10 mouse cellular contexts compared by ENCODE assay signal in genomic region chr19:53080921-53081320, GRCm38 (mm10). TPM values are rescaled to one million over a fixed set of nuclear protein-coding genes. Genes with fewer than 3 reads are reported as not detected.
A peak's percentile ranks its signal among the peaks of the same experiment; 100 is the strongest.
DNase-seq lines count a peak whose midpoint lies in the region; ATAC-seq and TF ChIP-seq lines count a peak whose summit lies in the region.
"Had no signal": no experiment of that assay in that cellular context is flagged by ENCODE, and none has a peak within 500 bp of the region (broad histone marks: within the 10 kb centered on the region; RNA-seq: fewer than 3 reads in every experiment).

No protein-coding gene starts in this region.

- H3K9me3 ChIP-seq in forebrain, embryonic 10.5 days, result no peaks in the 10 kb centered on the region
- H3K9me3 ChIP-seq in forebrain, embryonic 14.5 days (replicated peaks; ENCODE audit: control insufficient read depth, low read length), result no peaks in the 10 kb centered on the region
- peaks cover 6% of the 10 kb centered on the region; the same call in 1 of the 2 replicates for H3K9me3 ChIP-seq in intestine, embryonic 14.5 days (ENCODE audit: control insufficient read depth, low read length)
- H3K9me3 ChIP-seq in limb, embryonic 11.5 days (ENCODE audit: control insufficient read depth, low read length), result no peaks in the 10 kb centered on the region
- H3K9me3 ChIP-seq: neural tube, embryonic 12.5 days had no signal

- TF ChIP-seq POLR2A in cerebellum, adult 2 months (IDR thresholded peaks at IDR 0.05; ENCODE audit: borderline replicate concordance, insufficient read depth, low read length), result no peak

- no peak overlapping the region for H3K4me2 ChIP-seq in forebrain, embryonic 14.5 days (ENCODE audit: low read length)
- H3K4me2 ChIP-seq in intestine, embryonic 14.5 days (ENCODE audit: low read length), result peak overlapping the region; percentile 9
- H3K4me2 ChIP-seq in limb, embryonic 11.5 days (ENCODE audit: low read depth, severe bottlenecking), result no peak overlapping the region; the same call in 1 of the 2 replicates
- H3K4me2 ChIP-seq: neural tube, embryonic 12.5 days had no signal

- no peaks in the 10 kb centered on the region for H3K27me3 ChIP-seq in forebrain, embryonic 10.5 days (ENCODE audit: poor library complexity, severe bottlenecking)
- no peaks in the 10 kb centered on the region for H3K27me3 ChIP-seq in forebrain, embryonic 14.5 days (replicated peaks; ENCODE audit: control insufficient read depth, insufficient read depth, low read length)
- H3K27me3 ChIP-seq in cerebellum, adult 2 months (ENCODE audit: control insufficient read depth, insufficient read depth, low read length), result no peaks in the 10 kb centered on the region
- no peaks in the 10 kb centered on the region for H3K27me3 ChIP-seq in intestine, embryonic 14.5 days (replicated peaks; ENCODE audit: control insufficient read depth, insufficient read depth, low read length)
- no peaks in the 10 kb centered on the region for H3K27me3 ChIP-seq in limb, embryonic 11.5 days (ENCODE audit: control insufficient read depth, insufficient read depth, low read length)
- H3K27me3 ChIP-seq: neural tube, embryonic 12.5 days had no signal

- H3K9ac ChIP-seq in forebrain, embryonic 14.5 days (ENCODE audit: low read length), result no peak overlapping the region
- H3K9ac ChIP-seq in intestine, embryonic 14.5 days (ENCODE audit: low read length), result no peak overlapping the region
- no peak overlapping the region for H3K9ac ChIP-seq in limb, embryonic 11.5 days (ENCODE audit: low read length)
- H3K9ac ChIP-seq: neural tube, embryonic 12.5 days had no signal

- H3K36me3 ChIP-seq in forebrain, embryonic 10.5 days (replicated peaks), result no peaks in the 10 kb centered on the region
- no peaks in the 10 kb centered on the region for H3K36me3 ChIP-seq in forebrain, embryonic 14.5 days (ENCODE audit: control insufficient read depth, insufficient read depth, low read length)
- no peaks in the 10 kb centered on the region for H3K36me3 ChIP-seq in intestine, embryonic 14.5 days (ENCODE audit: control insufficient read depth, insufficient read depth, low read length)
- no peaks in the 10 kb centered on the region for H3K36me3 ChIP-seq in limb, embryonic 11.5 days (ENCODE audit: control insufficient read depth, insufficient read depth, low read length)
- H3K36me3 ChIP-seq: neural tube, embryonic 12.5 days had no signal

- DNase-seq in forebrain, embryonic 10.5 days (ENCODE audit: extremely low spot score, low spot score), result no peak
- no peak for DNase-seq in forebrain, embryonic 14.5 days (ENCODE audit: low spot score)
- peak; percentile 76 to 84 for DNase-seq in cerebellum, adult 2 months
- peak; percentile 62 for DNase-seq in intestine, embryonic 14.5 days (ENCODE audit: low spot score)
- DNase-seq in limb, embryonic 11.5 days (ENCODE audit: low spot score), result peak; percentile 81
- DNase-seq in spleen, adult 18-20 months, result no peak
- DNase-seq in thymus, postnatal 10 days (ENCODE audit: low spot score in 2 of 2), result no peak
- DNase-seq in urinary bladder, adult 2 months (ENCODE audit: low spot score), result no peak
- DNase-seq: B cell, adult 2 months had no signal

- no peak overlapping the region for H3K4me3 ChIP-seq in forebrain, embryonic 10.5 days
- no peak overlapping the region for H3K4me3 ChIP-seq in forebrain, embryonic 14.5 days (ENCODE audit: low read depth, low read length)
- no peak overlapping the region for H3K4me3 ChIP-seq in cerebellum, adult 2 months (replicated peaks; ENCODE audit: insufficient read depth, low read depth, low read length)
- H3K4me3 ChIP-seq in intestine, embryonic 14.5 days (ENCODE audit: low read depth, low read length), result no peak overlapping the region
- H3K4me3 ChIP-seq in limb, embryonic 11.5 days (ENCODE audit: low read depth, low read length), result no peak overlapping the region
- H3K4me3 ChIP-seq: neural tube, embryonic 12.5 days had no signal

- H3K27ac ChIP-seq in forebrain, embryonic 10.5 days, result peak overlapping the region; percentile 48; the same call in 1 of the 2 replicates
- no peak overlapping the region for H3K27ac ChIP-seq in forebrain, embryonic 14.5 days (ENCODE audit: low read depth, low read length)
- H3K27ac ChIP-seq in cerebellum, adult 2 months (ENCODE audit: insufficient read depth, low read length), result 0 out of 2 replicates have a peak overlapping the region, but pooled peaks have one; percentile 1
- peak overlapping the region; percentile 75 for H3K27ac ChIP-seq in intestine, embryonic 14.5 days (ENCODE audit: low read depth)
- H3K27ac ChIP-seq in limb, embryonic 11.5 days (replicated peaks; ENCODE audit: low read depth, low read length), result peak overlapping the region; percentile 91; the same call in 1 of the 2 replicates
- H3K27ac ChIP-seq: neural tube, embryonic 12.5 days had no signal

- 33% methylated on average over 6 of the region's 6 CpGs for WGBS in forebrain, embryonic 10.5 days
- WGBS in forebrain, embryonic 14.5 days, result 39% methylated on average over 6 of the region's 6 CpGs
- WGBS in cerebellum, adult 2 months, result 14% methylated on average over 6 of the region's 6 CpGs
- WGBS in intestine, embryonic 14.5 days, result 12% methylated on average over 6 of the region's 6 CpGs
- WGBS in limb, embryonic 11.5 days, result 4% methylated on average over 6 of the region's 6 CpGs

- H3K4me1 ChIP-seq in forebrain, embryonic 10.5 days, result peaks cover 30% of the 10 kb centered on the region
- no peaks in the 10 kb centered on the region for H3K4me1 ChIP-seq in forebrain, embryonic 14.5 days (ENCODE audit: control insufficient read depth, insufficient read depth, low read length)
- H3K4me1 ChIP-seq in cerebellum, adult 2 months (ENCODE audit: control insufficient read depth, insufficient read depth, low read length), result peaks cover 30% of the 10 kb centered on the region
- peaks cover 21% of the 10 kb centered on the region for H3K4me1 ChIP-seq in intestine, embryonic 14.5 days (replicated peaks; ENCODE audit: control insufficient read depth, insufficient read depth, low read length)
- H3K4me1 ChIP-seq in limb, embryonic 11.5 days (ENCODE audit: control insufficient read depth, insufficient read depth, low read length), result peaks cover 28% of the 10 kb centered on the region

- no peak for TF ChIP-seq CTCF in cerebellum, adult 2 months (IDR thresholded peaks at IDR 0.05; ENCODE audit: borderline replicate concordance, insufficient read depth, low read depth, low read length)

- ATAC-seq in forebrain, embryonic 14.5 days, result no peak
- ATAC-seq in intestine, embryonic 14.5 days (replicated peaks; ENCODE audit: low FRiP score, low TSS enrichment, low read depth), result peak; percentile 54
- peak; percentile 91 for ATAC-seq in limb, embryonic 11.5 days (ENCODE audit: insufficient number of reproducible peaks, low FRiP score, low TSS enrichment, low read depth)

RNA-seq across cellular contexts. Expression of gene Xpnpep1, which starts 40.9 kb away (rescaled TPM):
- 156 TPM in 2 replicates for polyA plus RNA-seq in forebrain, embryonic 10.5 days (2016; fragmentation: Nextera tagmentation; extraction: Ambion mirVana)
- 155 and 158 TPM in 2 replicates for polyA plus RNA-seq in forebrain, embryonic 14.5 days (2014; fragmentation: Nextera tagmentation; extraction: Ambion mirVana)
- 58.8 and 60.5 TPM in 2 replicates for polyA plus RNA-seq in cerebellum, adult 2 months (2012; rRNA removed)
- 185 and 189 TPM in 2 replicates for polyA plus RNA-seq in intestine, embryonic 14.5 days (2014; fragmentation: Nextera tagmentation; extraction: Ambion mirVana)
- polyA plus RNA-seq in limb, embryonic 11.5 days (2014; fragmentation: Nextera tagmentation; extraction: Ambion mirVana), result 166 and 173 TPM in 2 replicates
- 58.0 and 68.6 TPM in 2 replicates for polyA plus RNA-seq in urinary bladder, adult 2 months (2012; rRNA removed)

RNA-seq across cellular contexts. Expression of gene Add3, which starts 59.3 kb away (rescaled TPM):
- polyA plus RNA-seq in forebrain, embryonic 10.5 days (2016; fragmentation: Nextera tagmentation; extraction: Ambion mirVana), result 55.4 and 59.3 TPM in 2 replicates
- polyA plus RNA-seq in forebrain, embryonic 14.5 days (2014; fragmentation: Nextera tagmentation; extraction: Ambion mirVana), result 25.2 and 32.6 TPM in 2 replicates
- polyA plus RNA-seq in cerebellum, adult 2 months (2012; rRNA removed), result 80.2 and 89.4 TPM in 2 replicates
- 115 and 120 TPM in 2 replicates for polyA plus RNA-seq in intestine, embryonic 14.5 days (2014; fragmentation: Nextera tagmentation; extraction: Ambion mirVana)
- 74.4 and 75.1 TPM in 2 replicates for polyA plus RNA-seq in limb, embryonic 11.5 days (2014; fragmentation: Nextera tagmentation; extraction: Ambion mirVana)
- polyA plus RNA-seq in urinary bladder, adult 2 months (2012; rRNA removed), result 95.8 and 110 TPM in 2 replicates

Comparison
In these comparisons a context has a peak if more than half of its experiments do, and no peak if none do; other contexts are left out.
1. DNase-seq: peak in cerebellum, adult 2 months (2 of 2), intestine, embryonic 14.5 days (single experiment) and limb, embryonic 11.5 days (single experiment); none in forebrain, embryonic 10.5 days (single experiment), forebrain, embryonic 14.5 days (single experiment), spleen, adult 18-20 months (0 of 2), thymus, postnatal 10 days (0 of 2) and urinary bladder, adult 2 months (single experiment).